Mouse (Mus musculus): ENCODE measurements around the gene Tgfb2. TPM values are rescaled to one million over a fixed set of nuclear protein-coding genes. Genes with fewer than 3 reads are reported as not detected.
A peak's percentile ranks its signal among the peaks of the same experiment; 100 is the strongest.

Gene Tgfb2
- polyA plus RNA-seq, 1 experiment from 2014 or later, result 102 TPM

GRCm38 (mm10) chr1:186583933-186584332, 121.9 kb downstream of the Tgfb2 start:
- no peak overlapping the region for H3K4me3 ChIP-seq (ENCODE audit: low read length)
- no peak for ATAC-seq (ENCODE audit: low read depth)
- H3K9ac ChIP-seq (ENCODE audit: low read length), result no peak overlapping the region
- no peaks in the 10 kb centered on the region for H3K9me3 ChIP-seq (ENCODE audit: control insufficient read depth, low read length)
- no peak overlapping the region for H3K27ac ChIP-seq (ENCODE audit: low read length)
- no peaks in the 10 kb centered on the region for H3K27me3 ChIP-seq (ENCODE audit: control insufficient read depth, insufficient read depth, low read depth, low read length)
- peaks cover 21% of the 10 kb centered on the region for H3K4me1 ChIP-seq (replicated peaks; ENCODE audit: control insufficient read depth, insufficient read depth, low read length)
- H3K36me3 ChIP-seq (ENCODE audit: control insufficient read depth, insufficient read depth, low read length), result no peaks in the 10 kb centered on the region
- H3K4me2 ChIP-seq (ENCODE audit: low read depth, low read length), result no peak overlapping the region

GRCm38 (mm10) chr1:186582113-186582512, 123.7 kb downstream of the Tgfb2 start:
- no peak overlapping the region for H3K4me2 ChIP-seq (ENCODE audit: low read depth, low read length)
- ATAC-seq (ENCODE audit: low read depth), result peak; percentile 87
- H3K4me3 ChIP-seq (ENCODE audit: low read length), result no peak overlapping the region
- H3K9ac ChIP-seq (ENCODE audit: low read length), result no peak overlapping the region
- H3K4me1 ChIP-seq (replicated peaks; ENCODE audit: control insufficient read depth, insufficient read depth, low read length), result peaks cover 21% of the 10 kb centered on the region
- H3K27me3 ChIP-seq (ENCODE audit: control insufficient read depth, insufficient read depth, low read depth, low read length), result no peaks in the 10 kb centered on the region
- H3K9me3 ChIP-seq (ENCODE audit: control insufficient read depth, low read length), result no peaks in the 10 kb centered on the region
- 26% methylated on average over 6 of the region's 6 CpGs for WGBS
- no peaks in the 10 kb centered on the region for H3K36me3 ChIP-seq (ENCODE audit: control insufficient read depth, insufficient read depth, low read length)
- peak overlapping the region; percentile 67 for H3K27ac ChIP-seq (ENCODE audit: low read length)

GRCm38 (mm10) chr1:186581666-186582065, 124.1 kb downstream of the Tgfb2 start:
- H3K9ac ChIP-seq (ENCODE audit: low read length), result no peak overlapping the region
- peak; percentile 5; the same call in 1 of the 2 replicates for ATAC-seq (ENCODE audit: low read depth)
- H3K4me3 ChIP-seq (ENCODE audit: low read length), result no peak overlapping the region
- H3K9me3 ChIP-seq (ENCODE audit: control insufficient read depth, low read length), result no peaks in the 10 kb centered on the region
- no peaks in the 10 kb centered on the region for H3K27me3 ChIP-seq (ENCODE audit: control insufficient read depth, insufficient read depth, low read depth, low read length)
- no peak overlapping the region for H3K4me2 ChIP-seq (ENCODE audit: low read depth, low read length)
- whole genome bisulfite sequencing, result 56% methylated on average over 2 of the region's 2 CpGs
- H3K4me1 ChIP-seq (replicated peaks; ENCODE audit: control insufficient read depth, insufficient read depth, low read length), result peaks cover 21% of the 10 kb centered on the region
- no peaks in the 10 kb centered on the region for H3K36me3 ChIP-seq (ENCODE audit: control insufficient read depth, insufficient read depth, low read length)
- H3K27ac ChIP-seq (ENCODE audit: low read length), result peak overlapping the region; percentile 67; the same call in 1 of the 2 replicates

GRCm38 (mm10) chr1:186581114-186581513, 124.7 kb downstream of the Tgfb2 start:
- Histone ChIP-seq H3K36me3 (ENCODE audit: control insufficient read depth, insufficient read depth, low read length) (no peaks in the 10 kb centered on the region), H3K4me2 (ENCODE audit: low read depth, low read length) (no peak overlapping the region), H3K4me1 (replicated peaks; ENCODE audit: control insufficient read depth, insufficient read depth, low read length) (peaks cover 21% of the 10 kb centered on the region), H3K4me3 (ENCODE audit: low read length) (no peak overlapping the region), H3K9me3 (ENCODE audit: control insufficient read depth, low read length) (no peaks in the 10 kb centered on the region), H3K9ac (ENCODE audit: low read length) (no peak overlapping the region), H3K27me3 (ENCODE audit: control insufficient read depth, insufficient read depth, low read depth, low read length) (no peaks in the 10 kb centered on the region), H3K27ac (ENCODE audit: low read length) (peak overlapping the region; percentile 59; the same call in 1 of the 2 replicates)
- peak; percentile 8; the same call in 1 of the 2 replicates for ATAC-seq (ENCODE audit: low read depth)
- WGBS, result 72% methylated on average over 2 of the region's 2 CpGs

- Histone ChIP-seq H3K4me2 (ENCODE audit: low read depth, low read length) (no peak overlapping the region), H3K4me1 (replicated peaks; ENCODE audit: control insufficient read depth, insufficient read depth, low read length) (peaks cover 13% of the 10 kb centered on the region), H3K36me3 (ENCODE audit: control insufficient read depth, insufficient read depth, low read length) (no peaks in the 10 kb centered on the region), H3K9ac (ENCODE audit: low read length) (no peak overlapping the region), H3K27me3 (ENCODE audit: control insufficient read depth, insufficient read depth, low read depth, low read length) (no peaks in the 10 kb centered on the region), H3K9me3 (ENCODE audit: control insufficient read depth, low read length) (no peaks in the 10 kb centered on the region), H3K27ac (ENCODE audit: low read length) (no peak overlapping the region), H3K4me3 (ENCODE audit: low read length) (no peak overlapping the region)
- ATAC-seq (ENCODE audit: low read depth), result no peak
- WGBS, result 69% methylated on average over 5 of the region's 5 CpGs
Measured at GRCm38 (mm10) chr1:186577302-186577701, 128.5 kb downstream of the Tgfb2 start.

GRCm38 (mm10) chr1:186575629-186576028, 130.2 kb downstream of the Tgfb2 start:
- Histone ChIP-seq H3K36me3 (ENCODE audit: control insufficient read depth, insufficient read depth, low read length) (no peaks in the 10 kb centered on the region), H3K9me3 (ENCODE audit: control insufficient read depth, low read length) (no peaks in the 10 kb centered on the region), H3K27me3 (ENCODE audit: control insufficient read depth, insufficient read depth, low read depth, low read length) (no peaks in the 10 kb centered on the region), H3K4me3 (ENCODE audit: low read length) (no peak overlapping the region), H3K27ac (ENCODE audit: low read length) (no peak overlapping the region), H3K4me2 (ENCODE audit: low read depth, low read length) (no peak overlapping the region), H3K4me1 (replicated peaks; ENCODE audit: control insufficient read depth, insufficient read depth, low read length) (no peaks in the 10 kb centered on the region; the same call in 1 of the 2 replicates), H3K9ac (ENCODE audit: low read length) (no peak overlapping the region)
- no peak for ATAC-seq (ENCODE audit: low read depth)
- WGBS, result 48% methylated on average over 9 of the region's 9 CpGs

- H3K9me3 ChIP-seq (ENCODE audit: control insufficient read depth, low read length), result no peaks in the 10 kb centered on the region
- no peaks in the 10 kb centered on the region for H3K36me3 ChIP-seq (ENCODE audit: control insufficient read depth, insufficient read depth, low read length)
- no peaks in the 10 kb centered on the region; the same call in 1 of the 2 replicates for H3K4me1 ChIP-seq (replicated peaks; ENCODE audit: control insufficient read depth, insufficient read depth, low read length)
- H3K9ac ChIP-seq (ENCODE audit: low read length), result no peak overlapping the region
- H3K4me2 ChIP-seq (ENCODE audit: low read depth, low read length), result no peak overlapping the region
- no peaks in the 10 kb centered on the region for H3K27me3 ChIP-seq (ENCODE audit: control insufficient read depth, insufficient read depth, low read depth, low read length)
- H3K27ac ChIP-seq (ENCODE audit: low read length), result no peak overlapping the region
- no peak for ATAC-seq (ENCODE audit: low read depth)
- WGBS, result 53% methylated on average over 7 of the region's 7 CpGs
- no peak overlapping the region for H3K4me3 ChIP-seq (ENCODE audit: low read length)
Measured at GRCm38 (mm10) chr1:186575074-186575473, 130.7 kb downstream of the Tgfb2 start.

Other genes starting within 250 kb of the Tgfb2 start
- gene Rrp15, start 43.4 kb upstream of the Tgfb2 start, polyA plus RNA-seq (2015; fragmentation: Nextera tagmentation; extraction: Ambion mirVana), result 50.8 and 56.4 TPM in 2 replicates

Data from lung, embryonic 16.5 days (tissue).